Mouse (Mus musculus): ENCODE data around the gene Tnfrsf4. TPM values are rescaled to one million over a fixed set of nuclear protein-coding genes. Genes with fewer than 3 reads are reported as not detected.

The Tnfrsf4 gene
- 0.52 and 0.81 TPM in 2 replicates for polyA plus RNA-seq (2016; fragmentation: Nextera tagmentation; extraction: Ambion mirVana)

- Histone ChIP-seq H3K4me3 (no peak within 1 kb of the TSS), H3K9ac (no peak within 1 kb of the TSS), H3K4me2 (replicated peaks) (no peak within 1 kb of the TSS), H3K4me1 (no peaks in the 10 kb centered on the region), H3K27ac (no peak within 1 kb of the TSS), H3K36me3 (peaks cover 60% of the 10 kb centered on the region), H3K9me3 (no peaks in the 10 kb centered on the region), H3K27me3 (replicated peaks) (no peaks in the 10 kb centered on the region)
- WGBS = 90% methylated on average over 8 of the region's 8 CpGs
- ATAC-seq (ENCODE audit: low FRiP score, low read depth) = no peak
Measured at GRCm38 (mm10) chr4:156013637-156014036, at the start of gene Tnfrsf4. TSS of gene Tnfrsf4 (plus strand) at chr4:156013843.

GRCm38 (mm10) chr4:155964396-155964795, 49.2 kb upstream of the Tnfrsf4 start:
- no peak for ATAC-seq (ENCODE audit: low FRiP score, low read depth)
- Histone ChIP-seq H3K4me2 (replicated peaks) (no peak overlapping the region), H3K4me1 (peaks cover 17% of the 10 kb centered on the region), H3K9ac (no peak overlapping the region), H3K9me3 (no peaks in the 10 kb centered on the region), H3K27ac (no peak overlapping the region), H3K36me3 (peaks cover 31% of the 10 kb centered on the region), H3K4me3 (no peak overlapping the region), H3K27me3 (replicated peaks) (no peaks in the 10 kb centered on the region)
- WGBS = 93% methylated on average over 11 of the region's 11 CpGs

- Histone ChIP-seq H3K9me3 (no peaks in the 10 kb centered on the region), H3K4me2 (replicated peaks) (no peak overlapping the region), H3K4me3 (no peak overlapping the region), H3K27ac (no peak overlapping the region), H3K36me3 (peaks cover 22% of the 10 kb centered on the region), H3K27me3 (replicated peaks) (no peaks in the 10 kb centered on the region), H3K4me1 (no peaks in the 10 kb centered on the region), H3K9ac (no peak overlapping the region)
- no peak for ATAC-seq (ENCODE audit: low FRiP score, low read depth)
- WGBS = 90% methylated on average over 13 of the region's 13 CpGs
Measured at GRCm38 (mm10) chr4:155969043-155969653, 44.5 kb upstream of the Tnfrsf4 start.

- H3K27me3 ChIP-seq (replicated peaks) = no peaks in the 10 kb centered on the region
- H3K4me3 ChIP-seq = no peak overlapping the region
- no peak overlapping the region for H3K27ac ChIP-seq
- H3K4me1 ChIP-seq = no peaks in the 10 kb centered on the region
- ATAC-seq (ENCODE audit: low FRiP score, low read depth) = no peak
- no peak overlapping the region for H3K9ac ChIP-seq
- WGBS = 68% methylated on average over 5 of the region's 5 CpGs
- H3K36me3 ChIP-seq = peaks cover 12% of the 10 kb centered on the region; the same call in 1 of the 2 replicates
- no peak overlapping the region for H3K4me2 ChIP-seq (replicated peaks)
- H3K9me3 ChIP-seq = no peaks in the 10 kb centered on the region
Measured at GRCm38 (mm10) chr4:155970286-155970685, 43.4 kb upstream of the Tnfrsf4 start.

- 74% methylated on average over 6 of the region's 6 CpGs for WGBS
- Histone ChIP-seq H3K27me3 (replicated peaks) (no peaks in the 10 kb centered on the region), H3K4me3 (no peak overlapping the region), H3K36me3 (no peaks in the 10 kb centered on the region), H3K27ac (no peak overlapping the region), H3K9me3 (no peaks in the 10 kb centered on the region), H3K4me1 (no peaks in the 10 kb centered on the region), H3K4me2 (replicated peaks) (no peak overlapping the region), H3K9ac (no peak overlapping the region)
- no peak for ATAC-seq (ENCODE audit: low FRiP score, low read depth)
Measured at GRCm38 (mm10) chr4:155972651-155973050, 41.0 kb upstream of the Tnfrsf4 start.

GRCm38 (mm10) chr4:155973239-155973638, 40.4 kb upstream of the Tnfrsf4 start:
- Histone ChIP-seq H3K9ac (no peak overlapping the region), H3K27me3 (replicated peaks) (no peaks in the 10 kb centered on the region), H3K4me2 (replicated peaks) (no peak overlapping the region), H3K4me1 (no peaks in the 10 kb centered on the region), H3K4me3 (no peak overlapping the region), H3K36me3 (no peaks in the 10 kb centered on the region), H3K9me3 (no peaks in the 10 kb centered on the region), H3K27ac (no peak overlapping the region)
- no peak for ATAC-seq (ENCODE audit: low FRiP score, low read depth)
- 84% methylated on average over 2 of the region's 2 CpGs for WGBS

- no peak overlapping the region for H3K4me2 ChIP-seq (replicated peaks)
- 81% methylated on average over 12 of the region's 12 CpGs for WGBS
- 0 out of 2 replicates have a peak, but pooled peaks cover 5% of the 10 kb centered on the region for H3K4me1 ChIP-seq
- no peak overlapping the region for H3K4me3 ChIP-seq
- H3K27ac ChIP-seq = no peak overlapping the region
- ATAC-seq (ENCODE audit: low FRiP score, low read depth) = no peak
- H3K36me3 ChIP-seq = no peaks in the 10 kb centered on the region
- no peaks in the 10 kb centered on the region for H3K9me3 ChIP-seq
- H3K9ac ChIP-seq = no peak overlapping the region
- no peaks in the 10 kb centered on the region for H3K27me3 ChIP-seq (replicated peaks)
Measured at GRCm38 (mm10) chr4:155981436-155982082, 32.1 kb upstream of the Tnfrsf4 start.

- H3K9ac ChIP-seq = no peak overlapping the region
- peak overlapping the region; percentile 14; the same call in 1 of the 2 replicates for H3K4me2 ChIP-seq (replicated peaks)
- ATAC-seq (ENCODE audit: low FRiP score, low read depth) = no peak
- H3K4me3 ChIP-seq = no peak overlapping the region
- 0 out of 2 replicates have a peak, but pooled peaks cover 5% of the 10 kb centered on the region for H3K4me1 ChIP-seq
- H3K36me3 ChIP-seq = no peaks in the 10 kb centered on the region
- no peaks in the 10 kb centered on the region for H3K27me3 ChIP-seq (replicated peaks)
- no peaks in the 10 kb centered on the region for H3K9me3 ChIP-seq
- 8% methylated on average over 2 of the region's 2 CpGs for WGBS
- H3K27ac ChIP-seq = no peak overlapping the region
Measured at GRCm38 (mm10) chr4:155983788-155984187, 29.9 kb upstream of the Tnfrsf4 start.

- no peak overlapping the region for H3K27ac ChIP-seq
- no peaks in the 10 kb centered on the region for H3K27me3 ChIP-seq (replicated peaks)
- peak overlapping the region; percentile 99 for H3K4me2 ChIP-seq (replicated peaks)
- peak; percentile 8 for ATAC-seq (ENCODE audit: low FRiP score, low read depth)
- H3K9ac ChIP-seq = peak overlapping the region; percentile 67
- peak overlapping the region; percentile 81 for H3K4me3 ChIP-seq
- 90% methylated on average over 22 of the region's 22 CpGs for WGBS
- H3K36me3 ChIP-seq = peaks cover 8% of the 10 kb centered on the region
- peaks cover 24% of the 10 kb centered on the region for H3K4me1 ChIP-seq
- no peaks in the 10 kb centered on the region for H3K9me3 ChIP-seq
Measured at GRCm38 (mm10) chr4:155991211-155991907, 22.3 kb upstream of the Tnfrsf4 start.

- peak overlapping the region; percentile 74 for H3K27ac ChIP-seq
Measured at GRCm38 (mm10) chr4:155991908-155992230, 21.8 kb upstream of the Tnfrsf4 start.

GRCm38 (mm10) chr4:155992241-155992905, 21.3 kb upstream of the Tnfrsf4 start, which contains the start of the genes B3galt6 and Sdf4:
TSS of gene B3galt6 (minus strand) at chr4:155992649.
TSS of gene Sdf4 (plus strand) at chr4:155992872.
- Histone ChIP-seq H3K4me1 (peaks cover 24% of the 10 kb centered on the region), H3K4me2 (replicated peaks) (peak within 1 kb of the TSS; percentile 99), H3K36me3 (peaks cover 17% of the 10 kb centered on the region), H3K27ac (peak within 1 kb of the TSS; percentile 74), H3K27me3 (replicated peaks) (no peaks in the 10 kb centered on the region), H3K9ac (peak within 1 kb of the TSS; percentile 83), H3K9me3 (no peaks in the 10 kb centered on the region), H3K4me3 (peak within 1 kb of the TSS; percentile 81)
- peak; percentile 88 for ATAC-seq (ENCODE audit: low FRiP score, low read depth)
- WGBS = under 1% methylated on average over 99 of the region's 99 CpGs

More at GRCm38 (mm10) chr4:155991908-155992230, 21.8 kb upstream of the Tnfrsf4 start:
- no peaks in the 10 kb centered on the region for H3K27me3 ChIP-seq (replicated peaks)
- no peaks in the 10 kb centered on the region for H3K9me3 ChIP-seq
- peaks cover 24% of the 10 kb centered on the region for H3K4me1 ChIP-seq
- peak; percentile 14; the same call in 1 of the 2 replicates for ATAC-seq (ENCODE audit: low FRiP score, low read depth)
- peak overlapping the region; percentile 67 for H3K9ac ChIP-seq
- peaks cover 14% of the 10 kb centered on the region for H3K36me3 ChIP-seq
- WGBS = 37% methylated on average over 37 of the region's 37 CpGs
- H3K4me2 ChIP-seq (replicated peaks) = peak overlapping the region; percentile 99
- peak overlapping the region; percentile 81 for H3K4me3 ChIP-seq
